Mouse (Mus musculus) spleen, embryonic (tissue): ENCODE measurements around the gene Cse1l.

Experiments used
- CTCF ChIA-PET: fragments of 350-600 bp; sonication (Branson Sonifier 250); formaldehyde crosslinking; loops from one replicate; lab custom pipeline; 2022; lab: Charles Lee

The Cse1l gene

GRCm38 (mm10) chr2:166973153-166973552 lies 67.3 kb downstream of the Cse1l start:
- CTCF ChIA-PET: no interaction called here

- CTCF ChIA-PET: no interaction called here
These were observed 68.5 kb downstream of the Cse1l start for GRCm38 (mm10) chr2:166974177-166974872.

DNA sequence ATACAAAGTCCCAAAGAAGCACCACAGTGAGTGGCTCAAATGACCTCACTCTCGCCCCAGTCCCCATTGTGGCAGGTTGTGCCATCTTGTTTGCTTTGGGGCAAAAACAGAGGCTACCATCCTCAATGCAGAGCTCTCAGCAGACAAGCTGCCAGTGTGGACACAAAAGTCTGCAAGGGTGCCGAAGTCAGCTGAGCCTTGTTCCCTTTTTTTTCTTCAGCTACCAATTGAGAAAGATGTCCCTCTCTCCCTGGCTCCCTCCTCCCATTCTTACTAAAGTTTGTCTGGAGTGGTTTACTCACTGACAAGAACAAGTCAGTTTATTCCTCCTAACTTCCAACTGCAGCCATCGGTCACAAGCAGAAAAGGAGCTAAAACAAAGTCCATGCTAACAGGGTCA lies 70.5 kb downstream of the Cse1l start:
- CTCF ChIA-PET: no interaction called here

GRCm38 (mm10) chr2:166977490-166977889 lies 71.7 kb downstream of the Cse1l start:
- CTCF ChIA-PET: no interaction called here

- CTCF ChIA-PET: interaction anchor here (1.1 to 1.2 kb wide), 2 partner anchors 10 to 15 kb away, joined by 3 read pairs; no protein-coding TSS in a partner anchor
These were observed 74.3 kb downstream of the Cse1l start for GRCm38 (mm10) chr2:166980161-166980560.

DNA sequence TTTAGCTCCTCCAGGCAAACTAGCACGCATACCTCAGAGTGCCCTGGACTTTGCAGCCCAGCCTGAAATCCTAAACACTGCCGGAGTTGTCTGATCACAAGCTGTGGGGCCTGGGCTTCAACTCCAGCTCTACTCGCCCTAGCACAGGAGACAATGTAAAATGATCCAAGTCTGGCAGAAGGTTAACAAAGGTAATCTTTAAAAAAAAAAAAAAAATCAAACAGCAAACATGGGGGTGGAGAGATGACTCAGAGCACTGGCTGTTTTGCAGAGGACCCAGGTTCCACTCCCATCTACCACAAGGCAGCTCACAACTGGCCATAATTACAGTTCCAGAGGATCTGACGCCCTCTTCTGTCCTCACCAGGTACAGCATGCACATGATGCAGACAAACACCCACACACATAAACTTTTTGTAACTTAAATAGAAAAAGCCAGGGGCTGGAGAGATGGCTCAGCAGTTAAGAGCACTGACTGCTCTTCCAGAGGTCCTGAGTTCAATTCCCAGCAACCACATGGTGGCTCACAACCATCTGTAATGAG lies 77.6 kb downstream of the Cse1l start:
- CTCF ChIA-PET: interaction anchor here (0.7 kb wide), 1 partner anchor 1955 kb away, joined by 4 read pairs; no protein-coding TSS in a partner anchor

DNA sequence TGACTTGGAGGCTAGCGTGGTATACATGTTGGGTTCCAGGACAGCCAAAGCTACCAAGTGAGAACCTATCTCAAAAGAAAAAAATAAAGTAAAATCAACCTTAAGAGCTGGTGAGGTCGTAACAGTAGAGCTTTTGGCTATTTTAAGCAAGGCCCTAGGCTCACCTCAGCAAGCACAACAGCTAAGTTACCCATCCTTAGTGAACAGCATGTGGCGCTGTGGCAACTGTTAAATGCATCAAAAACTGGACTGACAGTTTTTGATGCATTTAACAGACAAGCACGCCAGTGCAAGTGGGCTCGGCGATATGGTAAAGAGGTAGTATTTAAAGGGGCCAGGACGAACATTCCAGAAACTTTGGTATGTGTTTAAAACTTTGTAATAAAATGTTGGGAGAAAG lies 85.0 kb downstream of the Cse1l start:
- CTCF ChIA-PET: no interaction called here

- CTCF ChIA-PET: no interaction called here
These were observed 86.1 kb downstream of the Cse1l start for GRCm38 (mm10) chr2:166991945-166992344.

DNA sequence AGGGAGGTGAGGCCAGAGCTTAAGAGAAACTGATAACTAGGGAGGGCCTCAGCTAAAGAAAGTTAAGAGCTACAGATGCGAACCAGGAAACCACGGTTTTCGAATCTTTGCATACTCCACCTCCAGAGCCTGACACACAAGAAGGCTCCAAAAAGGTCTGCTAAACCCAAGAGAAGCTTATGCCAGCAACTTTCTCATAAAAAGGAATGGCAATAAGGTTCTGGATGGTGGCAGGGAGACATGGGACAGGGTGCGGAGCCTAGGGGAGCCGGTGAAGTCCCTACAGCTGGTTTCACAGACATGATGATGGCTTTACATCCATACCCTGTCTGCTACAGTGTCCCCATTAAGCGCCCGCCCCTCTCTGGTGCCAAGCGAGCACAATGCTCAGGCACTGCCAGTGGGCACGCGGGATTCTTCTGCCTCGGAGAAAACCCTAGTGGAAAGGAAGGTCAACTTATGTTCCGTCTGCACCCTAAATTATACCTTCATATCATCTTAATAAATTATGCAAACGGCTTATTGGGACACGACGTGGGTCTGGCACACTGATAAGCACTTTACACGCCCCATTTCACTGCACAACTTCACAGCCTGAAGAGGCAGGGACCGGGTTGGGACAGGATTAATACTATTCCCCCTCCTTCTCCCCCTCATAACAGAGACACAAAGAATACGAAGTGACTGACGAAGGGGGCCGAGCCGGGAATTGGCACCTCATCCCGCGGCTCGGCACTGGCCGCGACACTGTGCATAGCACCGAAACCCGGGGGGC lies 89.4 kb downstream of the Cse1l start:
- CTCF ChIA-PET: interaction anchor here (0.7 kb wide), 1 partner anchor 15 kb away, joined by 3 read pairs; no protein-coding TSS in a partner anchor
